Mouse (Mus musculus) liver, postnatal 0 days (tissue): ENCODE data around the gene Asic4.

Experiments used
- CTCF ChIP-seq: sonication (generic); IDR thresholded peaks from 2 replicates; pipeline ENCODE4 v1.5.1; 2016; ENCODE audit warnings: antibody characterized with exemption, low read depth
- EP300 ChIP-seq: IDR thresholded peaks from 2 replicates; pipeline ENCODE4 v1.6.1; 2016; ENCODE audit warnings: antibody characterized with exemption, low read depth, mild to moderate bottlenecking

DNA sequence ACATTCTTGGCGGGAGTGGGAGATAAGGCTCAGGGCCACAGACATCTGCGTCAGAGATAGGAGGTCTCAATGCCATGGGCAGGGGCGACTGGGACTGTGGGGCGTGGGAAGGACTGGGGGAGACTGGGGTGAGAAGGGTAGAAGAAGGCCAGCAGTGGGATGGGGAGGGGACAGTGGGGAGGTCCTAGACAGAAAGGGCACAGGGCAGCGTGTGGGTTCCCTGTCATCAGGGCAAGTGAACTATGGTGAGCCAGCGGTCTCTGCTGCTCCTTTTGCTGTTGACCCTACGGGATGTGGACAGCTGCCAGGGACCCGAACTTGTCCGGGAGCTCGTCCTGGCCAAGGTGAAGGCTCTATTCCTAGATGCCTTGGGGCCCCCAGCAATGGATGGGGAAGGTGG is 56.8 kb downstream of the Asic4 start, which contains the start of gene Inha:
- TF ChIP-seq CTCF (no peak), EP300 (no peak)
